Mouse (Mus musculus) forebrain, embryonic 11.5 days (tissue): ENCODE results near the gene Myrfl. TPM values are rescaled to one million over a fixed set of nuclear protein-coding genes. Genes with fewer than 3 reads are reported as not detected.

ENCODE experiments used
- ATAC-seq: fragments of 200-750 bp; cut with Nextera tagmentation; replicated peaks from 2 replicates; pipeline ENCODE4 v1.8.0; 2017; ENCODE audit warnings: moderate TSS enrichment; ENCODE audit not compliant: low FRiP score
- DNase-seq: peaks from one replicate; pipeline ENCODE4 v3.0.0-alpha.2; 2017; ENCODE audit warnings: low spot score
- H3K27ac ChIP-seq: fragments of 300-500 bp; sonication (generic); 2 replicates; pipeline ENCODE4 v1.5.1; 2014; ENCODE audit warnings: low read depth, low read length
- H3K27me3 ChIP-seq: fragments of 300-500 bp; sonication (generic); 2 replicates; pipeline ENCODE4 v1.6.1; 2014; ENCODE audit warnings: mild to moderate bottlenecking, low read length, mixed read lengths; ENCODE audit not compliant: control insufficient read depth, insufficient read depth
- H3K36me3 ChIP-seq: fragments of 300-500 bp; sonication (generic); 2 replicates; pipeline ENCODE4 v1.6.1; 2014; ENCODE audit warnings: mild to moderate bottlenecking, low read length, moderate library complexity, mixed read lengths; ENCODE audit not compliant: control insufficient read depth, insufficient read depth
- H3K4me1 ChIP-seq: fragments of 300-500 bp; sonication (generic); replicated peaks from 2 replicates; pipeline ENCODE4 v1.6.1; 2014; ENCODE audit warnings: low read length, mixed read lengths; ENCODE audit not compliant: control insufficient read depth, insufficient read depth
- H3K4me2 ChIP-seq: fragments of 300-500 bp; sonication (generic); 2 replicates; pipeline ENCODE4 v1.6.1; 2014; ENCODE audit warnings: low read depth, mild to moderate bottlenecking, low read length, moderate library complexity, mixed read lengths; ENCODE audit not compliant: severe bottlenecking
- H3K4me3 ChIP-seq: fragments of 300-500 bp; sonication (generic); 2 replicates; pipeline ENCODE4 v1.5.1; 2014; ENCODE audit warnings: low read depth, low read length
- H3K9ac ChIP-seq: fragments of 300-500 bp; sonication (generic); 2 replicates; pipeline ENCODE4 v1.6.1; 2014; ENCODE audit warnings: low read length
- H3K9me3 ChIP-seq: fragments of 300-500 bp; sonication (generic); 2 replicates; pipeline ENCODE4 v1.6.1; 2016; ENCODE audit warnings: low read length, mixed read lengths; ENCODE audit not compliant: control insufficient read depth
- WGBS: fragments of 180-500 bp; shearing (Covaris S2); extraction: QIAGEN DNeasy Blood & Tissue Kit; methylation state at CpG from one replicate; pipeline ENCODE4 v1.1.7; 2014; 5-methylcytosine and 5-hydroxymethylcytosine counted together
- polyA plus RNA-seq: library from polyadenylated mRNA; unstranded; fragments of >200 nt; fragmentation: Nextera tagmentation; extraction: Ambion mirVana; gene quantifications from 2 replicates; pipeline ENCODE4 v1.2.1, GENCODE M21; 2014

Gene Myrfl
- polyA plus RNA-seq, 1 experiment from 2014 or later: 0.17 TPM

GRCm38 (mm10) chr10:116872016-116872410 is 24.7 kb downstream of the Myrfl start:
- no peak overlapping the region for H3K9ac ChIP-seq
- no peak for DNase-seq
- WGBS: 83% methylated on average over 14 of the region's 14 CpGs
- H3K27me3 ChIP-seq: no peaks in the 10 kb centered on the region
- ATAC-seq: no peak
- no peaks in the 10 kb centered on the region for H3K4me1 ChIP-seq
- no peak overlapping the region for H3K4me2 ChIP-seq
- no peaks in the 10 kb centered on the region for H3K36me3 ChIP-seq
- H3K4me3 ChIP-seq: no peak overlapping the region
- no peaks in the 10 kb centered on the region for H3K9me3 ChIP-seq
- H3K27ac ChIP-seq: no peak overlapping the region

- WGBS: 87% methylated on average over 12 of the region's 12 CpGs
- no peak overlapping the region for H3K4me2 ChIP-seq
- H3K9ac ChIP-seq: no peak overlapping the region
- H3K27me3 ChIP-seq: no peaks in the 10 kb centered on the region
- H3K9me3 ChIP-seq: no peaks in the 10 kb centered on the region
- DNase-seq (no peak), ATAC-seq (no peak)
- no peak overlapping the region for H3K27ac ChIP-seq
- no peak overlapping the region for H3K4me3 ChIP-seq
- H3K36me3 ChIP-seq: no peaks in the 10 kb centered on the region
- H3K4me1 ChIP-seq: no peaks in the 10 kb centered on the region
Measured at GRCm38 (mm10) chr10:116871329-116872015, 25.2 kb downstream of the Myrfl start.

GRCm38 (mm10) chr10:116870819-116871218 is 25.9 kb downstream of the Myrfl start:
- Histone ChIP-seq H3K9ac (no peak overlapping the region), H3K4me3 (no peak overlapping the region), H3K9me3 (no peaks in the 10 kb centered on the region), H3K27ac (no peak overlapping the region), H3K4me1 (no peaks in the 10 kb centered on the region), H3K4me2 (no peak overlapping the region), H3K36me3 (no peaks in the 10 kb centered on the region), H3K27me3 (no peaks in the 10 kb centered on the region)
- DNase-seq (no peak), ATAC-seq (no peak)
- 85% methylated on average over 6 of the region's 6 CpGs for WGBS

- no peak overlapping the region for H3K4me3 ChIP-seq
- DNase-seq (peak; percentile 27), ATAC-seq (no peak)
- H3K4me2 ChIP-seq: no peak overlapping the region
- H3K27me3 ChIP-seq: no peaks in the 10 kb centered on the region
- no peak overlapping the region for H3K27ac ChIP-seq
- H3K36me3 ChIP-seq: no peaks in the 10 kb centered on the region
- 89% methylated on average over 11 of the region's 11 CpGs for WGBS
- H3K9me3 ChIP-seq: no peaks in the 10 kb centered on the region
- H3K9ac ChIP-seq: no peak overlapping the region
- H3K4me1 ChIP-seq: no peaks in the 10 kb centered on the region
Measured at GRCm38 (mm10) chr10:116853159-116853845, 43.4 kb downstream of the Myrfl start.

GRCm38 (mm10) chr10:116848749-116849473 is 47.8 kb downstream of the Myrfl start:
- H3K9ac ChIP-seq: no peak overlapping the region
- DNase-seq (peak; percentile 90), ATAC-seq (peak; percentile 65)
- H3K9me3 ChIP-seq: no peaks in the 10 kb centered on the region
- H3K4me2 ChIP-seq: peak overlapping the region; percentile 25; the same call in 1 of the 2 replicates
- no peak overlapping the region for H3K4me3 ChIP-seq
- H3K4me1 ChIP-seq: no peaks in the 10 kb centered on the region
- H3K27ac ChIP-seq: no peak overlapping the region
- 21% methylated on average over 22 of the region's 22 CpGs for WGBS
- no peaks in the 10 kb centered on the region for H3K27me3 ChIP-seq
- H3K36me3 ChIP-seq: no peaks in the 10 kb centered on the region

- no peak overlapping the region for H3K4me2 ChIP-seq
- DNase-seq: no peak
- WGBS: 82% methylated on average over 3 of the region's 3 CpGs
- no peak overlapping the region for H3K4me3 ChIP-seq
- ATAC-seq: no peak
- no peaks in the 10 kb centered on the region for H3K9me3 ChIP-seq
- H3K4me1 ChIP-seq: no peaks in the 10 kb centered on the region
- H3K27me3 ChIP-seq: no peaks in the 10 kb centered on the region
- H3K27ac ChIP-seq: no peak overlapping the region
- H3K36me3 ChIP-seq: no peaks in the 10 kb centered on the region
- H3K9ac ChIP-seq: no peak overlapping the region
Measured at GRCm38 (mm10) chr10:116841551-116841950, 55.2 kb downstream of the Myrfl start.

- no peak overlapping the region for H3K4me3 ChIP-seq
- no peaks in the 10 kb centered on the region for H3K36me3 ChIP-seq
- H3K4me1 ChIP-seq: no peaks in the 10 kb centered on the region
- WGBS: 94% methylated on average over 6 of the region's 6 CpGs
- no peak overlapping the region for H3K9ac ChIP-seq
- H3K27ac ChIP-seq: no peak overlapping the region
- no peak for DNase-seq
- H3K9me3 ChIP-seq: no peaks in the 10 kb centered on the region
- H3K4me2 ChIP-seq: no peak overlapping the region
- no peaks in the 10 kb centered on the region for H3K27me3 ChIP-seq
- ATAC-seq: no peak
Measured at GRCm38 (mm10) chr10:116830676-116831075, 66.0 kb downstream of the Myrfl start.

GRCm38 (mm10) chr10:116828099-116828498 is 68.6 kb downstream of the Myrfl start:
- Histone ChIP-seq H3K27ac (no peak overlapping the region), H3K27me3 (no peaks in the 10 kb centered on the region), H3K4me2 (no peak overlapping the region), H3K4me1 (no peaks in the 10 kb centered on the region), H3K9ac (no peak overlapping the region), H3K4me3 (no peak overlapping the region), H3K9me3 (no peaks in the 10 kb centered on the region), H3K36me3 (no peaks in the 10 kb centered on the region)
- DNase-seq (no peak), ATAC-seq (no peak)
- 66% methylated on average over 4 of the region's 4 CpGs for whole genome bisulfite sequencing
